In the genomic region with DNA sequence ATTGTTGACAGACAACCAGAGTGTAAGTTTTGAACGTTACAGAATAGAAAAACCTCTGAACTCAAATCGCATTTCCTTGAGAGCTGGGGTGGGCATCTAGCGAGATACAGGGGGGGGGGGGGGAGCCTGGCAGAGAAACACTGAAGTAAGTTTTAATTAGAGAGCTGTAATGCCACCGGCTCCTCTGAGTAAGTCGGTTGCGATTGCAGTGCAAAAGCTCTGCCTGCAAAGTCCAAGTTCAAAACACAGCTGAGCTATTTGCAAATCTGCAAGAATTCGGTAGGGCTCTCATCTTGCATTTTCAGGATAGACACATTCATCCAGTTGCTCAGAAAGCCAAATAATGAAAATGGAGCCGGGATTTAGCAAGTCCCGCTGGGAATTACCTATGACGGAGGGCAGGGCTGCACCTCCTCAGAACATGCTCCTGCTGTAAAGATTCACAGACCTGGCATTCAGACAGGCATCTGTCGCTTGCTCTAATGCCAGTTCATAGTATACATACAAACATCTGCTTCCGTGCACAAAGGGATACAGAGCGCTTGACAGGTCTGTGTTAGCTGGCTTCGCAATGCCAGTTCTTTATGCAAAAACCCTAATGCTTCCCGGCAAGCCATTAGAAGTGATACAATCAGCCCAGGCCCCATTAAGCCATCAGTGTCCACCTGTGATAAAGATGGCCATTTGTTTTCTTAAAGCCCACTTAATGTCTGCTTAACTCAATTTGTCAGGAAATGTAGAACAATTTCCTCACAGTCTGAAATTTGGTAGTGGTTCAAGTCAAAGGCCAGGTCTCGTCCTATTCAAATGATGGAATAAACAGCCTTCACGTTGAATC, we compare ENCODE assay signal across 10 mouse cellular contexts.
DNase-seq lines count a peak whose midpoint lies in the region; ATAC-seq and TF ChIP-seq lines count a peak whose summit lies in the region.
"Had no signal": no experiment of that assay in that cellular context is flagged by ENCODE, and none has a peak within 500 bp of the region (broad histone marks: within the 10 kb centered on the region; RNA-seq: fewer than 3 reads in every experiment).

No protein-coding gene starts in this region.

- H3K27me3 ChIP-seq in kidney, adult 2 months (replicated peaks; ENCODE audit: control insufficient read depth, insufficient read depth, low read length) = no peaks in the 10 kb centered on the region
- no peaks in the 10 kb centered on the region for H3K27me3 ChIP-seq in forebrain, embryonic 12.5 days
- H3K27me3 ChIP-seq: lung, embryonic 15.5 days had no signal

- peak overlapping the region; percentile 24 for H3K4me2 ChIP-seq in forebrain, embryonic 12.5 days
- H3K4me2 ChIP-seq: heart, embryonic 11.5 days; lung, embryonic 15.5 days had no signal

- peak; percentile 52 for ATAC-seq in forebrain, embryonic 12.5 days (ENCODE audit: low FRiP score)

- no peak for TF ChIP-seq CTCF in kidney, adult 2 months (conservative IDR thresholded peaks at IDR 0.05; ENCODE audit: insufficient read depth, insufficient read length, low read depth, low read length)

- no peak for DNase-seq in kidney, adult 2 months
- DNase-seq in kidney, postnatal 36 days = no peak
- DNase-seq in brain, adult 2 months (ENCODE audit: low read depth, low spot score) = peak; percentile 20
- DNase-seq in mesoderm, embryonic 11.5 days (ENCODE audit: low read depth, low spot score) = peak; percentile 41
- DNase-seq in urinary bladder, adult 18-20 months (ENCODE audit: low spot score in 2 of 2) = no peak
- DNase-seq in right cerebral cortex, postnatal 10 days (ENCODE audit: low spot score in 2 of 2) = no peak
- no peak for DNase-seq in spleen, postnatal 14 days (ENCODE audit: low spot score in 2 of 2)

- no peaks in the 10 kb centered on the region for H3K9me3 ChIP-seq in forebrain, embryonic 12.5 days
- H3K9me3 ChIP-seq: lung, embryonic 15.5 days had no signal

- H3K9ac ChIP-seq in forebrain, embryonic 12.5 days = no peak overlapping the region
- H3K9ac ChIP-seq: lung, embryonic 15.5 days had no signal

- H3K4me1 ChIP-seq in kidney, adult 2 months (ENCODE audit: control insufficient read depth, insufficient read depth, low read length) = peaks cover 4% of the 10 kb centered on the region; the same call in 1 of the 2 replicates
- H3K4me1 ChIP-seq in forebrain, embryonic 12.5 days = peaks cover 16% of the 10 kb centered on the region

- no peak for TF ChIP-seq POLR2A in kidney, adult 2 months (IDR thresholded peaks at IDR 0.05; ENCODE audit: low read depth, low read length)

- peak overlapping the region; percentile 39 for H3K27ac ChIP-seq in kidney, adult 2 months (ENCODE audit: insufficient read depth, low read depth, low read length)
- peak overlapping the region; percentile 61 for H3K27ac ChIP-seq in forebrain, embryonic 12.5 days
- H3K27ac ChIP-seq: lung, embryonic 15.5 days had no signal

- H3K36me3 ChIP-seq in kidney, adult 2 months (ENCODE audit: control insufficient read depth, insufficient read depth, low read length) = no peaks in the 10 kb centered on the region
- no peaks in the 10 kb centered on the region for H3K36me3 ChIP-seq in forebrain, embryonic 12.5 days (replicated peaks)
- H3K36me3 ChIP-seq: lung, embryonic 15.5 days had no signal

- no peak overlapping the region for H3K4me3 ChIP-seq in kidney, adult 2 months (ENCODE audit: insufficient read depth, low read depth, low read length)
- no peak overlapping the region for H3K4me3 ChIP-seq in forebrain, embryonic 12.5 days (replicated peaks)
- H3K4me3 ChIP-seq: lung, embryonic 15.5 days had no signal

- WGBS in kidney, adult 2 months = 59% methylated on average over 17 of the region's 17 CpGs
- 40% methylated on average over 17 of the region's 17 CpGs for WGBS in forebrain, embryonic 12.5 days

Comparison
In these comparisons a context has a peak if more than half of its experiments do, and no peak if none do; other contexts are left out.
1. DNase-seq: peak in brain, adult 2 months (single experiment) and mesoderm, embryonic 11.5 days (single experiment); none in kidney, adult 2 months (single experiment), kidney, postnatal 36 days (0 of 2), urinary bladder, adult 18-20 months (0 of 2), right cerebral cortex, postnatal 10 days (0 of 2) and spleen, postnatal 14 days (0 of 2).